Mouse (Mus musculus): ENCODE results near the gene Rin2. TPM values are rescaled to one million over a fixed set of nuclear protein-coding genes. Genes with fewer than 3 reads are reported as not detected.

Gene Rin2
- polyA plus RNA-seq, 1 experiment from 2014 or later, result 2.0 TPM

DNA sequence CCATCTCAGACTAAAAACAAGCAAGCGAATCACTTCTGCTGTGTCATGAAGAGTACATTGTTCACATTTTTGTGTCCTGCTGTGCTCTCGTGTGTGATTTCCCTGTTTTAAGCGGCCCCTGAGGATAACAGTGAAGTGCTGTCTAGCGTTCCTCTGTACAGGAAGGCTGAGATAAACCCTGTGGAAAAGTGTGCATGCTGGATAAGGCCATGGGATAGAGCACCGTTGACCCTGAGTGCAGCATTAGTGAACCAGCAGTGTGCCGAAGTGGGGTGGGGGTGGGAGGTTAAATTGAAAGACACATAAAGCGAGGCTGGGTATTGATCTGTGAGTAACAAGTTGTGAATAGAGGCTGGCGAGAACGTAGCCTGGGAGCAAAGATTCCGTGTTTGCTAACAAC, 94.9 kb downstream of the Rin2 start:
- Histone ChIP-seq H3K4me3 (replicated peaks) (no peak overlapping the region), H3K9me3 (replicated peaks) (no peaks in the 10 kb centered on the region), H3K9ac (no peak overlapping the region), H3K4me2 (no peak overlapping the region), H3K36me3 (replicated peaks) (no peaks in the 10 kb centered on the region), H3K4me1 (replicated peaks) (no peaks in the 10 kb centered on the region), H3K27me3 (no peaks in the 10 kb centered on the region), H3K27ac (replicated peaks) (no peak overlapping the region)
- 46% methylated on average over 10 of the region's 10 CpGs for WGBS (ENCODE audit: insufficient replicate concordance)
- ATAC-seq (ENCODE audit: insufficient read depth), result no peak

DNA sequence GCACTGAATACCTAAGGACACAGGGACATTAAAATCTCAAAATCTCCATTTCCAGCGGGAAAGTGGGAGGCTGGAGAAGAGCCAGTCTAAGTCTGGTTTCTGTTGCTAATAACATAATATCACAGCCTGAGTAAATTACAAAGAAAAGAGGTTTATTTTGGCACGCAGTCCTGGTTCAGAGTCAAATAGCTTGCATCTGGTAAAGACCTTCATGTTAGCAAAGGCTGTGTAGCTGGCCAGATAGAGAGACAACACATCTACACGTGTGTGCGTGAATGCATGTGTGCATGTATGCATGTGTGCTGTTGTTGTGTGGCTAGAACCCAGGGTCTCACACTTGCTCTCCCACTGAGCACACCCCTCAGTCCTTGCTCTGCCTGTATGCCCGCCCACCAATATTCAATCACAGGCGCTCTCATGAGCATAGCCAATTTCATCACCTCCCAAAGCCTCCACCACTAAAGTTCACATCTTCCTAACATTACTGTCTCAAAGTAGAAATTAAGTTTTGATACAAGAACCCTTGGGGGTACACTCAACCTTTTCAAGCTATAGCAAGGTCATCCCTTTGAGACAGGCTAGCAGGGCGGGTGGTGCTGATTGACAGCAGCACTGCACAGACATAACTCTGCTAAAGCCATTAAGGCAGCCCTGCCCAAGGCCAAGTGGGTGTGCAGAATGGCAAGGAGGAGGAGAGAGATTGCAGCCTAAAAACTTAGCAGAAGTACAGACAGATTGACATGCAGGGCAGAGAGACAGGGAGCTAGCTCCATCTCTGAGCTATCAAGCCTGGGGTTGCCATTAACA, 95.9 kb downstream of the Rin2 start:
- H3K4me3 ChIP-seq (replicated peaks), result no peak overlapping the region
- H3K9me3 ChIP-seq (replicated peaks), result no peaks in the 10 kb centered on the region
- no peaks in the 10 kb centered on the region for H3K4me1 ChIP-seq (replicated peaks)
- H3K27me3 ChIP-seq, result no peaks in the 10 kb centered on the region
- no peak for ATAC-seq (ENCODE audit: insufficient read depth)
- H3K9ac ChIP-seq, result no peak overlapping the region
- no peak overlapping the region for H3K27ac ChIP-seq (replicated peaks)
- H3K36me3 ChIP-seq (replicated peaks), result no peaks in the 10 kb centered on the region
- WGBS (ENCODE audit: insufficient replicate concordance), result 58% methylated on average over 7 of the region's 7 CpGs
- H3K4me2 ChIP-seq, result no peak overlapping the region

- no peak for ATAC-seq (ENCODE audit: insufficient read depth)
- Histone ChIP-seq H3K9ac (no peak overlapping the region), H3K27ac (replicated peaks) (no peak overlapping the region)
Measured at GRCm38 (mm10) chr2:145783247-145783646, 108.2 kb downstream of the Rin2 start.

GRCm38 (mm10) chr2:145784246-145784935, 109.4 kb downstream of the Rin2 start:
- ATAC-seq (ENCODE audit: insufficient read depth), result no peak
- H3K4me1 ChIP-seq (replicated peaks), result peaks cover 4% of the 10 kb centered on the region; the same call in 1 of the 2 replicates
- no peaks in the 10 kb centered on the region for H3K36me3 ChIP-seq (replicated peaks)
- no peaks in the 10 kb centered on the region; the same call in 1 of the 2 replicates for H3K27me3 ChIP-seq
- H3K9me3 ChIP-seq (replicated peaks), result no peaks in the 10 kb centered on the region
- H3K4me2 ChIP-seq, result no peak overlapping the region
- H3K9ac ChIP-seq, result no peak overlapping the region
- no peak overlapping the region for H3K27ac ChIP-seq (replicated peaks)
- WGBS (ENCODE audit: insufficient replicate concordance), result 57% methylated on average over 13 of the region's 13 CpGs
- H3K4me3 ChIP-seq (replicated peaks), result no peak overlapping the region

More at GRCm38 (mm10) chr2:145783247-145783646, 108.2 kb downstream of the Rin2 start:
- no peaks in the 10 kb centered on the region; the same call in 1 of the 2 replicates for H3K27me3 ChIP-seq
- H3K36me3 ChIP-seq (replicated peaks), result no peaks in the 10 kb centered on the region
- peaks cover 4% of the 10 kb centered on the region; the same call in 1 of the 2 replicates for H3K4me1 ChIP-seq (replicated peaks)
- H3K4me2 ChIP-seq, result no peak overlapping the region
- no peaks in the 10 kb centered on the region for H3K9me3 ChIP-seq (replicated peaks)
- WGBS (ENCODE audit: insufficient replicate concordance), result 13% methylated on average over 6 of the region's 6 CpGs
- no peak overlapping the region for H3K4me3 ChIP-seq (replicated peaks)

GRCm38 (mm10) chr2:145784964-145785363, 109.9 kb downstream of the Rin2 start:
- H3K9ac ChIP-seq, result no peak overlapping the region
- H3K9me3 ChIP-seq (replicated peaks), result no peaks in the 10 kb centered on the region
- peaks cover 4% of the 10 kb centered on the region; the same call in 1 of the 2 replicates for H3K4me1 ChIP-seq (replicated peaks)
- H3K36me3 ChIP-seq (replicated peaks), result no peaks in the 10 kb centered on the region
- no peak overlapping the region for H3K4me2 ChIP-seq
- H3K27ac ChIP-seq (replicated peaks), result no peak overlapping the region
- 64% methylated on average over 1 of the region's 1 CpGs for WGBS (ENCODE audit: insufficient replicate concordance)
- H3K4me3 ChIP-seq (replicated peaks), result no peak overlapping the region
- no peaks in the 10 kb centered on the region; the same call in 1 of the 2 replicates for H3K27me3 ChIP-seq
- ATAC-seq (ENCODE audit: insufficient read depth), result no peak

DNA sequence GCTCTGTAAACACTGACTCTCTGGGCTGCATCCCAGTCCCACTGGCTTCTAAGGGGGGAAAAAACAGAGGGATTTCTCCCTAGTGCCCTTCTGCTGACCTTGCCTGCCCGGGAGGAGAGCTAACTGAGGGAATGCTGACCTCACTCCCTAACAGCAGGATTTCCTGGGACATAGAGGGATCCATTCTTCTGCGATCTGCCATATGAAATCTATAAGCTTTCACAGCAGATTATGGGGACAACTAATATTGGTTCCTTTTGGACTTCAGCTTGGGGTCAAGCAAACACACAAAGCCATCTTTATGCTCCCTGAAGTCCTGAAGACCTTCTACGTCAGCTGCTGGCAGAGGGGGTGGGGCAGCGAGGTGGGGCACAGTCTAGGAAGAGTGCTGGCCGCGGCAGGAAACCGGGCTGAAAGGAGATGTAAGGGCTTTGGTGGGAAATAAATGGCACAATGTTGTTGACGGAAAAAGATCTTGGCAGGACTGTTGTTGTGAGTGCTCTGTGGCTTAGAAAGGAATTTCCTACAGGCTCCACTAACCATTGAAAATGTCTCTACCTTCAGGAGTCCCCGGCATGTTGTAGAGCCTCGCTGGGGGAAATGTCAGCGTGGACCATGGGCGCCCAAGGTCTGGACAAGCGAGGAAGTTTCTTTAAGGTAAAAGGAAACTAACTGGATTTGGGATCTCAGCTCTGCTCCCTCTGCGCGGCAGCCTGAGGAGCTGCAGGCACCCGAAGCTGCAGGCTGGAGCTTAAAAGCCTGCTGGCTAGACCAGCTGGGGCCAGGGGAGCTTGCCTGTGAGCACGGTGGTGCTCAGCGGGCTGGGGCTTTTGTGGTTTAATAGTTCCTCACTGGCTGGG, 111.0 kb downstream of the Rin2 start:
- ATAC-seq (ENCODE audit: insufficient read depth), result no peak; the same call in 1 of the 2 replicates
- 0 out of 2 replicates have a peak overlapping the region, but pooled peaks have one; percentile 14 for H3K27ac ChIP-seq (replicated peaks)
- H3K9ac ChIP-seq, result no peak overlapping the region; the same call in 1 of the 2 replicates

DNA sequence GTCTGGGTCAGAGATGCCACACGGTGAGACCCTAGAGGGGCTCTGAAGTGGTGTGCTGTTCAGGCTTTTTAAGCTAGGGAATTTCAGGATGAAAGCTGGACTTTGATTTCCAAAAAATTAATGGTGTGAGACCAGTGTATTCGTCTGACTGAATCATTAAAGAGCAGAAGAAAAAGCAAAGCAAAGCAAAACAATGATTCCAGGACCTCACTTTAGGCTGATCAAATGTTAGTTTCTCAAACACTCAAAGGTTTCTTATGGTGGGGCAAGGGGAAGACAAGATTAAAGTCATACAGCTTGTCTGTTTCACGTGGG, 111.6 kb downstream of the Rin2 start:
- Histone ChIP-seq H3K4me1 (replicated peaks) (peaks cover 4% of the 10 kb centered on the region; the same call in 1 of the 2 replicates), H3K4me2 (peak overlapping the region; percentile 54), H3K4me3 (replicated peaks) (peak overlapping the region; percentile 18; the same call in 1 of the 2 replicates), H3K36me3 (replicated peaks) (no peaks in the 10 kb centered on the region), H3K9ac (no peak overlapping the region), H3K27me3 (no peaks in the 10 kb centered on the region; the same call in 1 of the 2 replicates), H3K9me3 (replicated peaks) (no peaks in the 10 kb centered on the region), H3K27ac (replicated peaks) (no peak overlapping the region)
- no peak for ATAC-seq (ENCODE audit: insufficient read depth)
- 11% methylated on average over 3 of the region's 3 CpGs for WGBS (ENCODE audit: insufficient replicate concordance)

More for the DNA sequence above, 111.0 kb downstream of the Rin2 start:
- Histone ChIP-seq H3K4me1 (replicated peaks) (peaks cover 4% of the 10 kb centered on the region; the same call in 1 of the 2 replicates), H3K36me3 (replicated peaks) (no peaks in the 10 kb centered on the region), H3K4me3 (replicated peaks) (peak overlapping the region; percentile 18), H3K4me2 (peak overlapping the region; percentile 54), H3K9me3 (replicated peaks) (no peaks in the 10 kb centered on the region), H3K27me3 (no peaks in the 10 kb centered on the region; the same call in 1 of the 2 replicates)
- WGBS (ENCODE audit: insufficient replicate concordance), result 3% methylated on average over 18 of the region's 18 CpGs

DNA sequence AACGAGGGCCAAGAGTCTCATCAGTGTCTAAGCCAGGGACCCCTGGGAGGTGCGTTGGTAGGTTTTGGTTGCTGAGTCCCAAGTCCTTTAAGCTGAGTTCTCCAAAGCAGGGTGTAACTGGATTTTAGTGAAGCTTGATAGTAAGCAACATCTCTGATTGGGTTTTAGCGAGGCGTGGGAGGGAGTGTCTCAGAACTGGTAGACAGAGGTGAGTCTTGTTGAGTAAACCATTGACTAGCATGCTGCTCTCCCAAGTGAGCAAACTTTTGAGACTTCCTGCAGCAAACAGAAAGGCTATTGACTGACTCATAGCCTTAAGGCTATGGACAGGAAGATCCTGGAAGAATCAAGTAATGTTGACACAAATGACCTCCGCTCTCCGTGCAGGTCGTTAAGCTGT, 112.5 kb downstream of the Rin2 start:
- no peak overlapping the region for H3K4me3 ChIP-seq (replicated peaks)
- no peak for ATAC-seq (ENCODE audit: insufficient read depth)
- H3K4me2 ChIP-seq, result peak overlapping the region; percentile 31
- no peaks in the 10 kb centered on the region for H3K36me3 ChIP-seq (replicated peaks)
- H3K27ac ChIP-seq (replicated peaks), result no peak overlapping the region
- no peaks in the 10 kb centered on the region for H3K9me3 ChIP-seq (replicated peaks)
- no peaks in the 10 kb centered on the region; the same call in 1 of the 2 replicates for H3K27me3 ChIP-seq
- no peak overlapping the region for H3K9ac ChIP-seq
- 47% methylated on average over 7 of the region's 7 CpGs for WGBS (ENCODE audit: insufficient replicate concordance)
- H3K4me1 ChIP-seq (replicated peaks), result peaks cover 4% of the 10 kb centered on the region; the same call in 1 of the 2 replicates

GRCm38 (mm10) chr2:145788562-145789346, 113.7 kb downstream of the Rin2 start:
- Histone ChIP-seq H3K36me3 (replicated peaks) (no peaks in the 10 kb centered on the region), H3K4me2 (no peak overlapping the region), H3K27me3 (no peaks in the 10 kb centered on the region; the same call in 1 of the 2 replicates), H3K4me1 (replicated peaks) (peaks cover 4% of the 10 kb centered on the region; the same call in 1 of the 2 replicates), H3K9me3 (replicated peaks) (no peaks in the 10 kb centered on the region), H3K9ac (no peak overlapping the region), H3K27ac (replicated peaks) (no peak overlapping the region), H3K4me3 (replicated peaks) (no peak overlapping the region)
- 65% methylated on average over 3 of the region's 3 CpGs for WGBS (ENCODE audit: insufficient replicate concordance)
- ATAC-seq (ENCODE audit: insufficient read depth), result no peak

DNA sequence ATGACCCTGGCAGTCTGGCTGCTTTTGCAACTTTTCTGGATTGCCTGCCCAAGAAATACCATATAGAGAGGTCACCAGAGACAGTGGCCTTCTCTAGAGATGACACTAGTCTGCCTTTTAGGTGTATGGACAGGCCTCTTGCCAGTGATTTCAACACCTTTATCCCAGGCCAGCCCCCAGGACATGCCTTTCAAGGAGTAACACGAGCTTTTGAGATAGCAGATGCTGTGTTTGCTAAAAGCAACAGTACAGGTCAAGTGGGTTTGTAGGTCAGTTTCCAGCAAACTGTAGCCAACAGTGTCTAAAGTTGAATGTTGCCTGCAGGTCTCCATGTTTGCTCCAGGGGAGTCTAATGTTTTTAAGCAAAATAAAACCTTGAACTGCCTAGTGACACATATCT, 118.7 kb downstream of the Rin2 start:
- no peaks in the 10 kb centered on the region for H3K4me1 ChIP-seq (replicated peaks)
- no peak for ATAC-seq (ENCODE audit: insufficient read depth)
- 32% methylated on average over 1 of the region's 1 CpGs for WGBS (ENCODE audit: insufficient replicate concordance)

More for the DNA sequence above, 118.7 kb downstream of the Rin2 start:
- no peak overlapping the region for H3K9ac ChIP-seq
- no peaks in the 10 kb centered on the region for H3K9me3 ChIP-seq (replicated peaks)
- no peaks in the 10 kb centered on the region for H3K27me3 ChIP-seq
- no peak overlapping the region for H3K4me3 ChIP-seq (replicated peaks)
- no peak overlapping the region for H3K27ac ChIP-seq (replicated peaks)
- no peak overlapping the region for H3K4me2 ChIP-seq
- no peaks in the 10 kb centered on the region for H3K36me3 ChIP-seq (replicated peaks)
